ENCODE assay signal across 9 mouse cellular contexts in the genomic region with DNA sequence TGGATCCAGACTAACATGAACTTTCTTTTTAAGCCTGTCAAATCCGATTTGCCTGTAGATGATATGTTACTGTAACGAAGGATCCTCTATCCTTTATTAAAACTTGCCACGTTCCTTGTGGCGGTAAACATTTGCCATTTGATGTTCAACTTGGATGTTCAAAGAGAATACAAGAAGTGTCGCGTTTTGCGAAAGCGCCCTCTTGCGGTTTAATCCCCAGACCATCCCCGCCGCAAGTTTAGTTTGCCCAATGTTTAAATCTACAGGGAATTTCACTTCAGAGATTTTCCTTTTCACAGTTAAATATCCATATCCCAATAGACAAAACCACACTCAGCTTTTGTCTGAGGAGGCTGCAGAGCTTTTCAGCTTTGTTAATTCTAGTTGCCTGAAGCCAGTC. TPM values are rescaled to one million over a fixed set of nuclear protein-coding genes. Genes with fewer than 3 reads are reported as not detected.
DNase-seq lines count a peak whose midpoint lies in the region; ATAC-seq and TF ChIP-seq lines count a peak whose summit lies in the region.
"Had no signal": no experiment of that assay in that cellular context is flagged by ENCODE, and none has a peak within 500 bp of the region (broad histone marks: within the 10 kb centered on the region; RNA-seq: fewer than 3 reads in every experiment).

No protein-coding gene starts in this region.

- peak; percentile 30 for DNase-seq in midbrain, embryonic 10.5 days (ENCODE audit: low spot score)
- DNase-seq in embryo, embryonic 11 days: peak; percentile 57
- DNase-seq in kidney, postnatal 4 days: peak; percentile 78 to 79
- DNase-seq in lung, postnatal 25 days (ENCODE audit: low spot score): peak; percentile 38
- DNase-seq in thymus, postnatal 14 days: peak; percentile 41
- DNase-seq: liver, embryonic 13.5 days had no signal

- TF ChIP-seq CTCF in bone marrow, adult 2 months (IDR thresholded peaks at IDR 0.05; ENCODE audit: control insufficient read depth, insufficient read depth, low read length): peak; percentile 49

- WGBS in midbrain, embryonic 10.5 days: 23% methylated on average over 11 of the region's 11 CpGs
- WGBS in midbrain, embryonic 16.5 days: 15% methylated on average over 11 of the region's 11 CpGs
- 14% methylated on average over 11 of the region's 11 CpGs for WGBS in bone marrow, adult 2 months

- H3K27me3 ChIP-seq in midbrain, embryonic 10.5 days (ENCODE audit: low read depth, poor library complexity, severe bottlenecking): no peaks in the 10 kb centered on the region
- no peaks in the 10 kb centered on the region for H3K27me3 ChIP-seq in midbrain, embryonic 16.5 days (ENCODE audit: control insufficient read depth, insufficient read depth, low read depth, low read length)
- H3K27me3 ChIP-seq: liver, embryonic 13.5 days; stomach, embryonic 15.5 days had no signal

- H3K36me3 ChIP-seq in midbrain, embryonic 10.5 days: no peaks in the 10 kb centered on the region
- no peaks in the 10 kb centered on the region for H3K36me3 ChIP-seq in midbrain, embryonic 16.5 days (ENCODE audit: control insufficient read depth, insufficient read depth, low read length)
- H3K36me3 ChIP-seq: liver, embryonic 13.5 days; stomach, embryonic 15.5 days had no signal

- H3K9ac ChIP-seq in midbrain, embryonic 16.5 days (ENCODE audit: low read depth, low read length): no peak overlapping the region
- H3K9ac ChIP-seq: liver, embryonic 13.5 days; stomach, embryonic 15.5 days had no signal

- no peaks in the 10 kb centered on the region for H3K4me1 ChIP-seq in midbrain, embryonic 10.5 days
- H3K4me1 ChIP-seq in midbrain, embryonic 16.5 days (ENCODE audit: control insufficient read depth, insufficient read depth, low read length): no peaks in the 10 kb centered on the region
- no peaks in the 10 kb centered on the region; the same call in 1 of the 2 replicates for H3K4me1 ChIP-seq in bone marrow, adult 2 months (ENCODE audit: control insufficient read depth, insufficient read depth, low read length)
- H3K4me1 ChIP-seq: liver, embryonic 13.5 days; stomach, embryonic 15.5 days had no signal

- H3K27ac ChIP-seq in midbrain, embryonic 10.5 days (replicated peaks): no peak overlapping the region
- no peak overlapping the region for H3K27ac ChIP-seq in midbrain, embryonic 16.5 days (ENCODE audit: low read length)
- no peak overlapping the region for H3K27ac ChIP-seq in bone marrow, adult 2 months (ENCODE audit: control insufficient read depth, insufficient read depth, low read depth, low read length, poor library complexity)
- H3K27ac ChIP-seq: liver, embryonic 13.5 days; stomach, embryonic 15.5 days had no signal

- TF ChIP-seq POLR2A in bone marrow, adult 2 months (IDR thresholded peaks at IDR 0.05; ENCODE audit: borderline replicate concordance, control insufficient read depth, low read depth, low read length): no peak

- no peak overlapping the region for H3K4me2 ChIP-seq in midbrain, embryonic 16.5 days (ENCODE audit: low read length)
- H3K4me2 ChIP-seq: liver, embryonic 13.5 days; stomach, embryonic 15.5 days had no signal

- no peak overlapping the region for H3K4me3 ChIP-seq in midbrain, embryonic 10.5 days
- H3K4me3 ChIP-seq in midbrain, embryonic 16.5 days (ENCODE audit: low read depth, low read length): no peak overlapping the region
- no peak overlapping the region for H3K4me3 ChIP-seq in bone marrow, adult 2 months (replicated peaks; ENCODE audit: control insufficient read depth, low read depth, low read length)
- H3K4me3 ChIP-seq: liver, embryonic 13.5 days; stomach, embryonic 15.5 days had no signal

- H3K9me3 ChIP-seq in midbrain, embryonic 10.5 days (replicated peaks): no peaks in the 10 kb centered on the region
- H3K9me3 ChIP-seq in midbrain, embryonic 16.5 days (replicated peaks; ENCODE audit: control insufficient read depth, low read length, poor library complexity, severe bottlenecking): no peaks in the 10 kb centered on the region
- H3K9me3 ChIP-seq: liver, embryonic 13.5 days; stomach, embryonic 15.5 days had no signal

- no peak for ATAC-seq in midbrain, embryonic 16.5 days

RNA-seq across cellular contexts. Expression of a gene that starts 33.6 kb away (rescaled TPM):
- polyA plus RNA-seq in midbrain, embryonic 10.5 days (2016; fragmentation: Nextera tagmentation; extraction: Ambion mirVana): 0.48 and 0.59 TPM in 2 replicates
- polyA plus RNA-seq in midbrain, embryonic 16.5 days (2015; fragmentation: Nextera tagmentation; extraction: Ambion mirVana): 1.3 and 1.6 TPM in 2 replicates
- polyA plus RNA-seq in bone marrow, adult 2 months (2011; ENCODE audit: insufficient read depth, insufficient read length, low replicate concordance, missing spikeins): 2.1 and 6.6 TPM in 2 replicates

RNA-seq across cellular contexts. Expression of a gene that starts 39.8 kb away (rescaled TPM):
- polyA plus RNA-seq in midbrain, embryonic 10.5 days (2016; fragmentation: Nextera tagmentation; extraction: Ambion mirVana): 58.7 and 66.4 TPM in 2 replicates
- 125 and 127 TPM in 2 replicates for polyA plus RNA-seq in midbrain, embryonic 16.5 days (2015; fragmentation: Nextera tagmentation; extraction: Ambion mirVana)
- polyA plus RNA-seq in bone marrow, adult 2 months (2011; ENCODE audit: insufficient read depth, insufficient read length, low replicate concordance, missing spikeins): 4.1 and 4.5 TPM in 2 replicates

Comparison
In these comparisons a context has a peak if more than half of its experiments do, and no peak if none do; other contexts are left out.
1. RNA of a gene that starts 39.8 kb away (polyA plus RNA-seq): 125 to 127 TPM in midbrain, embryonic 16.5 days and 58.7 to 66.4 TPM in midbrain, embryonic 10.5 days; 4.1 to 4.5 TPM in bone marrow, adult 2 months; every median in the first group is over 10 times any median in the second.
2. Peak in every context shown above with its lines, with median percentiles within 50 percentile points of each other: DNase-seq.